8 mouse cellular contexts compared by ENCODE assay signal in genomic region chr15:102249251-102249691, GRCm38 (mm10). TPM values are rescaled to one million over a fixed set of nuclear protein-coding genes. Genes with fewer than 3 reads are reported as not detected.
A peak's percentile ranks its signal among the peaks of the same experiment; 100 is the strongest.
DNase-seq lines count a peak whose midpoint lies in the region; ATAC-seq and TF ChIP-seq lines count a peak whose summit lies in the region.

No protein-coding gene starts in this region.

- no peak overlapping the region for H3K4me2 ChIP-seq in forebrain, embryonic 16.5 days (ENCODE audit: low read length)
- peak overlapping the region; percentile 93 for H3K4me2 ChIP-seq in heart, embryonic 16.5 days (ENCODE audit: low read depth, low read length)
- H3K4me2 ChIP-seq in limb, embryonic 14.5 days (replicated peaks; ENCODE audit: low read depth, low read length, severe bottlenecking) = peak overlapping the region; percentile 94
- H3K4me2 ChIP-seq in neural tube, embryonic 13.5 days = peak overlapping the region; percentile 92

- peak overlapping the region; percentile 69 for H3K4me3 ChIP-seq in forebrain, embryonic 10.5 days
- no peak overlapping the region for H3K4me3 ChIP-seq in forebrain, embryonic 16.5 days (replicated peaks; ENCODE audit: low read length)
- peak overlapping the region; percentile 23; the same call in 1 of the 2 replicates for H3K4me3 ChIP-seq in heart, embryonic 16.5 days (ENCODE audit: low read length)
- peak overlapping the region; percentile 60 for H3K4me3 ChIP-seq in limb, embryonic 14.5 days (replicated peaks; ENCODE audit: low read length)
- 0 out of 2 replicates have a peak overlapping the region, but pooled peaks have one; percentile 6 for H3K4me3 ChIP-seq in neural tube, embryonic 13.5 days

- H3K9ac ChIP-seq in forebrain, embryonic 16.5 days (replicated peaks; ENCODE audit: low read depth, low read length) = no peak overlapping the region
- peak overlapping the region; percentile 62 for H3K9ac ChIP-seq in heart, embryonic 16.5 days (ENCODE audit: low read length)
- H3K9ac ChIP-seq in limb, embryonic 14.5 days (ENCODE audit: low read depth, low read length, severe bottlenecking) = peak overlapping the region; percentile 18
- peak overlapping the region; percentile 26; the same call in 1 of the 2 replicates for H3K9ac ChIP-seq in neural tube, embryonic 13.5 days

- H3K36me3 ChIP-seq in forebrain, embryonic 10.5 days (replicated peaks) = peaks cover 4% of the 10 kb centered on the region; the same call in 1 of the 2 replicates
- no peaks in the 10 kb centered on the region for H3K36me3 ChIP-seq in forebrain, embryonic 16.5 days (ENCODE audit: control insufficient read depth, insufficient read depth)
- H3K36me3 ChIP-seq in heart, embryonic 16.5 days (ENCODE audit: control insufficient read depth, insufficient read depth) = no peaks in the 10 kb centered on the region
- peaks cover 39% of the 10 kb centered on the region for H3K36me3 ChIP-seq in limb, embryonic 14.5 days (ENCODE audit: control insufficient read depth, insufficient read depth, low read length)
- H3K36me3 ChIP-seq in neural tube, embryonic 13.5 days = no peaks in the 10 kb centered on the region

- ATAC-seq in forebrain, embryonic 16.5 days = no peak
- no peak for ATAC-seq in heart, embryonic 16.5 days (replicated peaks; ENCODE audit: extremely low read depth, insufficient read depth, low FRiP score)
- ATAC-seq in limb, embryonic 14.5 days (ENCODE audit: low FRiP score, low read depth) = no peak
- no peak for ATAC-seq in neural tube, embryonic 13.5 days (ENCODE audit: low read depth)

- no peak for DNase-seq in forebrain, embryonic 10.5 days (ENCODE audit: extremely low spot score, low spot score)
- DNase-seq in MN1 (ENCODE audit: low spot score) (peak; percentile 49), adipocyte (ENCODE audit: low spot score) (no peak)
- peak; percentile 74 for DNase-seq in limb, embryonic 14.5 days (ENCODE audit: low spot score)
- DNase-seq in urinary bladder, adult 2 months (ENCODE audit: low spot score) = no peak

- peaks cover 84% of the 10 kb centered on the region for H3K27me3 ChIP-seq in forebrain, embryonic 10.5 days (ENCODE audit: poor library complexity, severe bottlenecking)
- H3K27me3 ChIP-seq in forebrain, embryonic 16.5 days (replicated peaks; ENCODE audit: control insufficient read depth, insufficient read depth, low read length) = peaks cover under 1% of the 10 kb centered on the region; the same call in 1 of the 2 replicates
- peaks cover 30% of the 10 kb centered on the region for H3K27me3 ChIP-seq in heart, embryonic 16.5 days (ENCODE audit: control insufficient read depth, insufficient read depth, low read length)
- no peaks in the 10 kb centered on the region for H3K27me3 ChIP-seq in limb, embryonic 14.5 days (ENCODE audit: control insufficient read depth, insufficient read depth, low read length)
- H3K27me3 ChIP-seq in neural tube, embryonic 13.5 days = peaks cover 37% of the 10 kb centered on the region

- H3K27ac ChIP-seq in forebrain, embryonic 10.5 days = peak overlapping the region; percentile 87
- no peak overlapping the region for H3K27ac ChIP-seq in forebrain, embryonic 16.5 days (ENCODE audit: low read length)
- peak overlapping the region; percentile 40 for H3K27ac ChIP-seq in heart, embryonic 16.5 days (ENCODE audit: low read length)
- H3K27ac ChIP-seq in limb, embryonic 14.5 days (replicated peaks; ENCODE audit: low read depth, low read length) = peak overlapping the region; percentile 95
- peak overlapping the region; percentile 39 for H3K27ac ChIP-seq in neural tube, embryonic 13.5 days (replicated peaks)

- H3K9me3 ChIP-seq in forebrain, embryonic 10.5 days = no peaks in the 10 kb centered on the region
- H3K9me3 ChIP-seq in forebrain, embryonic 16.5 days (ENCODE audit: control insufficient read depth, low read length) = no peaks in the 10 kb centered on the region
- H3K9me3 ChIP-seq in heart, embryonic 16.5 days (replicated peaks; ENCODE audit: control insufficient read depth, low read length) = no peaks in the 10 kb centered on the region
- H3K9me3 ChIP-seq in limb, embryonic 14.5 days (ENCODE audit: control insufficient read depth, low read length) = no peaks in the 10 kb centered on the region
- no peaks in the 10 kb centered on the region for H3K9me3 ChIP-seq in neural tube, embryonic 13.5 days

- peaks cover 86% of the 10 kb centered on the region for H3K4me1 ChIP-seq in forebrain, embryonic 10.5 days
- peaks cover 26% of the 10 kb centered on the region for H3K4me1 ChIP-seq in forebrain, embryonic 16.5 days (replicated peaks; ENCODE audit: control insufficient read depth, insufficient read depth, low read length)
- peaks cover 24% of the 10 kb centered on the region for H3K4me1 ChIP-seq in heart, embryonic 16.5 days (ENCODE audit: control insufficient read depth, insufficient read depth, low read length)
- peaks cover 66% of the 10 kb centered on the region for H3K4me1 ChIP-seq in limb, embryonic 14.5 days (ENCODE audit: control insufficient read depth, insufficient read depth, low read length)
- H3K4me1 ChIP-seq in neural tube, embryonic 13.5 days (replicated peaks) = peaks cover 54% of the 10 kb centered on the region

- no peak for TF ChIP-seq POLR2A in limb, embryonic 14.5 days (IDR thresholded peaks at IDR 0.05; ENCODE audit: borderline replicate concordance, extremely low read depth, insufficient read depth, insufficient read length)

- 2% methylated on average over 13 of the region's 13 CpGs for WGBS in forebrain, embryonic 10.5 days
- 5% methylated on average over 13 of the region's 13 CpGs for WGBS in forebrain, embryonic 16.5 days
- 8% methylated on average over 13 of the region's 13 CpGs for WGBS in heart, embryonic 16.5 days
- 2% methylated on average over 12 of the region's 13 CpGs for WGBS in limb, embryonic 14.5 days
- 3% methylated on average over 13 of the region's 13 CpGs for WGBS in neural tube, embryonic 13.5 days

RNA-seq across cellular contexts. Expression of gene Rarg, which starts 8.0 kb away (rescaled TPM):
- polyA plus RNA-seq in forebrain, embryonic 10.5 days (2016; fragmentation: Nextera tagmentation; extraction: Ambion mirVana) = 27.5 and 31.3 TPM in 2 replicates
- 6.4 and 8.0 TPM in 2 replicates for polyA plus RNA-seq in forebrain, embryonic 16.5 days (2015; fragmentation: Nextera tagmentation; extraction: Ambion mirVana)
- 8.9 and 11.8 TPM in 2 replicates for polyA plus RNA-seq in heart, embryonic 16.5 days (2015; fragmentation: Nextera tagmentation; extraction: Ambion mirVana)
- 135 and 175 TPM in 2 replicates for polyA plus RNA-seq in limb, embryonic 14.5 days (2012; rRNA removed)
- 115 and 140 TPM in 2 replicates for polyA plus RNA-seq in limb, embryonic 14.5 days (2014; fragmentation: Nextera tagmentation; extraction: Ambion mirVana)
- polyA plus RNA-seq in neural tube, embryonic 13.5 days (2015; fragmentation: Nextera tagmentation; extraction: Ambion mirVana) = 8.5 and 12.5 TPM in 2 replicates
- polyA plus RNA-seq in urinary bladder, adult 2 months (2012; rRNA removed) = 72.2 and 76.7 TPM in 2 replicates

RNA-seq across cellular contexts. Expression of gene Itgb7, which starts 17.5 kb away (rescaled TPM):
- polyA plus RNA-seq in forebrain, embryonic 10.5 days (2016; fragmentation: Nextera tagmentation; extraction: Ambion mirVana) = 0.42 and 0.55 TPM in 2 replicates
- polyA plus RNA-seq in forebrain, embryonic 16.5 days (2015; fragmentation: Nextera tagmentation; extraction: Ambion mirVana) = 0.73 and 1.0 TPM in 2 replicates
- 3.9 and 6.9 TPM in 2 replicates for polyA plus RNA-seq in heart, embryonic 16.5 days (2015; fragmentation: Nextera tagmentation; extraction: Ambion mirVana)
- polyA plus RNA-seq in limb, embryonic 14.5 days (2012; rRNA removed) = 2.7 and 3.0 TPM in 2 replicates
- polyA plus RNA-seq in limb, embryonic 14.5 days (2014; fragmentation: Nextera tagmentation; extraction: Ambion mirVana) = 4.2 and 6.5 TPM in 2 replicates
- 0.30 and 1.7 TPM in 2 replicates for polyA plus RNA-seq in neural tube, embryonic 13.5 days (2015; fragmentation: Nextera tagmentation; extraction: Ambion mirVana)
- polyA plus RNA-seq in urinary bladder, adult 2 months (2012; rRNA removed) = 7.0 and 13.2 TPM in 2 replicates

RNA-seq across cellular contexts. Expression of gene Gm9918, which starts 21.1 kb away (rescaled TPM):
- polyA plus RNA-seq in forebrain, embryonic 10.5 days (2016; fragmentation: Nextera tagmentation; extraction: Ambion mirVana) = 0.48 and 0.76 TPM in 2 replicates
- 0.11 TPM in 1 of 2 replicates, not detected in the other for polyA plus RNA-seq in forebrain, embryonic 16.5 days (2015; fragmentation: Nextera tagmentation; extraction: Ambion mirVana)
- 0.11 and 0.12 TPM in 2 replicates for polyA plus RNA-seq in heart, embryonic 16.5 days (2015; fragmentation: Nextera tagmentation; extraction: Ambion mirVana)
- 3.1 and 3.8 TPM in 2 replicates for polyA plus RNA-seq in limb, embryonic 14.5 days (2012; rRNA removed)
- 0.93 and 1.0 TPM in 2 replicates for polyA plus RNA-seq in limb, embryonic 14.5 days (2014; fragmentation: Nextera tagmentation; extraction: Ambion mirVana)
- 0.14 TPM in 1 of 2 replicates, not detected in the other for polyA plus RNA-seq in neural tube, embryonic 13.5 days (2015; fragmentation: Nextera tagmentation; extraction: Ambion mirVana)
- 0.56 and 0.59 TPM in 2 replicates for polyA plus RNA-seq in urinary bladder, adult 2 months (2012; rRNA removed)

RNA-seq across cellular contexts. Expression of gene Mfsd5, which starts 30.0 kb away (rescaled TPM):
- polyA plus RNA-seq in forebrain, embryonic 10.5 days (2016; fragmentation: Nextera tagmentation; extraction: Ambion mirVana) = 64.2 and 66.8 TPM in 2 replicates
- 50.6 and 52.8 TPM in 2 replicates for polyA plus RNA-seq in forebrain, embryonic 16.5 days (2015; fragmentation: Nextera tagmentation; extraction: Ambion mirVana)
- 43.8 and 49.4 TPM in 2 replicates for polyA plus RNA-seq in heart, embryonic 16.5 days (2015; fragmentation: Nextera tagmentation; extraction: Ambion mirVana)
- polyA plus RNA-seq in limb, embryonic 14.5 days (2012; rRNA removed) = 55.6 and 76.8 TPM in 2 replicates
- 77.7 and 82.1 TPM in 2 replicates for polyA plus RNA-seq in limb, embryonic 14.5 days (2014; fragmentation: Nextera tagmentation; extraction: Ambion mirVana)
- 52.0 and 54.0 TPM in 2 replicates for polyA plus RNA-seq in neural tube, embryonic 13.5 days (2015; fragmentation: Nextera tagmentation; extraction: Ambion mirVana)
- polyA plus RNA-seq in urinary bladder, adult 2 months (2012; rRNA removed) = 62.6 and 64.4 TPM in 2 replicates

RNA-seq across cellular contexts. Expression of gene Csad, which starts 44.7 kb away (rescaled TPM):
- 36.0 and 39.9 TPM in 2 replicates for polyA plus RNA-seq in forebrain, embryonic 10.5 days (2016; fragmentation: Nextera tagmentation; extraction: Ambion mirVana)
- polyA plus RNA-seq in forebrain, embryonic 16.5 days (2015; fragmentation: Nextera tagmentation; extraction: Ambion mirVana) = 37.8 and 39.6 TPM in 2 replicates
- polyA plus RNA-seq in heart, embryonic 16.5 days (2015; fragmentation: Nextera tagmentation; extraction: Ambion mirVana) = 38.3 and 43.7 TPM in 2 replicates
- 112 and 130 TPM in 2 replicates for polyA plus RNA-seq in limb, embryonic 14.5 days (2012; rRNA removed)
- 66.1 and 75.3 TPM in 2 replicates for polyA plus RNA-seq in limb, embryonic 14.5 days (2014; fragmentation: Nextera tagmentation; extraction: Ambion mirVana)
- polyA plus RNA-seq in neural tube, embryonic 13.5 days (2015; fragmentation: Nextera tagmentation; extraction: Ambion mirVana) = 35.9 and 38.8 TPM in 2 replicates
- polyA plus RNA-seq in urinary bladder, adult 2 months (2012; rRNA removed) = 92.4 and 102 TPM in 2 replicates

Comparison
In these comparisons a context has a peak if more than half of its experiments do, and no peak if none do; other contexts are left out.
1. DNase-seq: peak in MN1 (single experiment) and limb, embryonic 14.5 days (single experiment); none in forebrain, embryonic 10.5 days (single experiment), adipocyte (single experiment) and urinary bladder, adult 2 months (single experiment).